Mouse (Mus musculus) stomach, embryonic 16.5 days (tissue): ENCODE data around the gene Lhcgr. TPM values are rescaled to one million over a fixed set of nuclear protein-coding genes. Genes with fewer than 3 reads are reported as not detected.

Source experiments
- ATAC-seq: fragments of 200-750 bp; cut with Nextera tagmentation; 2 replicates; pipeline ENCODE4 v1.8.0; 2017; ENCODE audit warnings: moderate number of reproducible peaks, moderate TSS enrichment; ENCODE audit not compliant: insufficient read depth, low FRiP score
- H3K27ac ChIP-seq: fragments of 300-500 bp; sonication (generic); 2 replicates; pipeline ENCODE4 v1.5.1; 2014; ENCODE audit warnings: low read length
- H3K27me3 ChIP-seq: fragments of 300-500 bp; sonication (generic); 2 replicates; pipeline ENCODE4 v1.6.1; 2014; ENCODE audit warnings: low read length, control low read depth, mixed read lengths; ENCODE audit not compliant: control insufficient read depth, insufficient read depth
- H3K36me3 ChIP-seq: fragments of 300-500 bp; sonication (generic); 2 replicates; pipeline ENCODE4 v1.6.1; 2014; ENCODE audit warnings: low read length; ENCODE audit not compliant: control insufficient read depth, insufficient read depth
- H3K4me1 ChIP-seq: fragments of 300-500 bp; sonication (generic); 2 replicates; pipeline ENCODE4 v1.6.1; 2014; ENCODE audit warnings: low read length, control low read depth, mixed read lengths; ENCODE audit not compliant: control insufficient read depth, insufficient read depth
- H3K4me2 ChIP-seq: fragments of 300-500 bp; sonication (generic); 2 replicates; pipeline ENCODE4 v1.6.1; 2014; ENCODE audit warnings: low read depth, low read length, mixed read lengths
- H3K4me3 ChIP-seq: fragments of 300-500 bp; sonication (generic); replicated peaks from 2 replicates; pipeline ENCODE4 v1.5.1; 2014; ENCODE audit warnings: mild to moderate bottlenecking, low read length
- H3K9ac ChIP-seq: fragments of 300-500 bp; sonication (generic); 2 replicates; pipeline ENCODE4 v1.6.1; 2014; ENCODE audit warnings: low read length
- H3K9me3 ChIP-seq: fragments of 300-500 bp; sonication (generic); replicated peaks from 2 replicates; pipeline ENCODE4 v1.6.1; 2016; ENCODE audit warnings: low read length, control low read depth; ENCODE audit not compliant: control insufficient read depth
- WGBS: fragments of 180-500 bp; shearing (Covaris S2); extraction: QIAGEN DNeasy Blood & Tissue Kit; methylation state at CpG from one replicate; pipeline ENCODE4 v1.1.7; 2014; 5-methylcytosine and 5-hydroxymethylcytosine counted together
- polyA plus RNA-seq: library from polyadenylated mRNA; unstranded; fragments of >200 nt; fragmentation: Nextera tagmentation; extraction: Ambion mirVana; gene quantifications from 2 replicates; pipeline ENCODE4 v1.2.1, GENCODE M21; 2015

Gene Lhcgr
- polyA plus RNA-seq, 1 experiment from 2014 or later = 0.05 TPM

GRCm38 (mm10) chr17:88688226-88688625 is 103.6 kb downstream of the Lhcgr start:
- 69% methylated on average over 11 of the region's 11 CpGs for WGBS
- Histone ChIP-seq H3K9ac (no peak overlapping the region), H3K9me3 (no peaks in the 10 kb centered on the region), H3K27ac (no peak overlapping the region), H3K4me3 (no peak overlapping the region), H3K36me3 (no peaks in the 10 kb centered on the region), H3K27me3 (no peaks in the 10 kb centered on the region), H3K4me2 (no peak overlapping the region), H3K4me1 (no peaks in the 10 kb centered on the region)
- ATAC-seq = no peak

- Histone ChIP-seq H3K27me3 (no peaks in the 10 kb centered on the region), H3K4me1 (no peaks in the 10 kb centered on the region), H3K36me3 (no peaks in the 10 kb centered on the region), H3K4me3 (no peak overlapping the region), H3K9me3 (no peaks in the 10 kb centered on the region), H3K27ac (no peak overlapping the region), H3K9ac (no peak overlapping the region), H3K4me2 (no peak overlapping the region)
- ATAC-seq = no peak
- WGBS = 90% methylated on average over 23 of the region's 23 CpGs
Observed at GRCm38 (mm10) chr17:88675310-88676309, 116.2 kb downstream of the Lhcgr start.

- no peaks in the 10 kb centered on the region for H3K36me3 ChIP-seq
- WGBS = 43% methylated on average over 4 of the region's 4 CpGs
- no peaks in the 10 kb centered on the region for H3K4me1 ChIP-seq
- no peak overlapping the region for H3K4me3 ChIP-seq
- H3K27me3 ChIP-seq = no peaks in the 10 kb centered on the region
- H3K9ac ChIP-seq = no peak overlapping the region
- ATAC-seq = no peak
- no peak overlapping the region for H3K27ac ChIP-seq
- H3K9me3 ChIP-seq = no peaks in the 10 kb centered on the region
- H3K4me2 ChIP-seq = no peak overlapping the region
Observed at GRCm38 (mm10) chr17:88670800-88671199, 121.0 kb downstream of the Lhcgr start.

GRCm38 (mm10) chr17:88669921-88670320 is 121.9 kb downstream of the Lhcgr start:
- Histone ChIP-seq H3K27me3 (no peaks in the 10 kb centered on the region), H3K4me1 (no peaks in the 10 kb centered on the region), H3K4me2 (no peak overlapping the region), H3K36me3 (no peaks in the 10 kb centered on the region), H3K27ac (no peak overlapping the region), H3K9ac (no peak overlapping the region), H3K4me3 (no peak overlapping the region), H3K9me3 (no peaks in the 10 kb centered on the region)
- 76% methylated on average over 2 of the region's 2 CpGs for WGBS
- ATAC-seq = no peak

GRCm38 (mm10) chr17:88668452-88668851 is 123.3 kb downstream of the Lhcgr start, which contains the start of gene Gtf2a1l:
TSS of gene Gtf2a1l (plus strand) at chr17:88668660.
- Histone ChIP-seq H3K4me1 (no peaks in the 10 kb centered on the region), H3K9ac (no peak within 1 kb of the TSS), H3K9me3 (no peaks in the 10 kb centered on the region), H3K4me2 (peak within 1 kb of the TSS; percentile 45), H3K27ac (no peak within 1 kb of the TSS), H3K36me3 (no peaks in the 10 kb centered on the region), H3K4me3 (peak within 1 kb of the TSS; percentile 20), H3K27me3 (no peaks in the 10 kb centered on the region)
- ATAC-seq = peak; percentile 58; the same call in 1 of the 2 replicates
- WGBS = 24% methylated on average over 21 of the region's 21 CpGs

Other genes starting within 250 kb of the Lhcgr start
- gene Ston1, start 194.3 kb downstream of the Lhcgr start, polyA plus RNA-seq = 2.5 and 5.3 TPM in 2 replicates
- gene Gtf2a1l, start 123.3 kb downstream of the Lhcgr start, polyA plus RNA-seq = 0.26 and 0.41 TPM in 2 replicates